Mouse (Mus musculus): ENCODE measurements around the gene Znhit2.

GRCm38 (mm10) chr19:6088841-6089240, 27.8 kb downstream of the Znhit2 start:
- TF ChIP-seq CTCF (IDR thresholded peaks at IDR 0.05 in 2 of 3, conservative IDR thresholded peaks at IDR 0.05 in 1 of 3; ENCODE audit: control insufficient read depth in 1 of 3, insufficient read depth in 1 of 3, low read depth in 2 of 3, low read length in 3 of 3, poor library complexity in 1 of 3, severe bottlenecking in 1 of 3) (no peak), GATA1 (IDR thresholded peaks at IDR 0.05; ENCODE audit: low read depth, low read length) (no peak), ETS1 (IDR thresholded peaks at IDR 0.05; ENCODE audit: low read depth, low read length) (no peak), MEF2A (IDR thresholded peaks at IDR 0.05; ENCODE audit: extremely low read depth, insufficient replicate concordance, low read depth, low read length, poor library complexity, severe bottlenecking) (no peak), EP300 (IDR thresholded peaks at IDR 0.05; ENCODE audit: low read depth in 1 of 2, low read length in 2 of 2) (no peak)

Measured in MEL (cell line).